Comparison of ENCODE assay signal across 8 mouse cellular contexts in the genomic region with DNA sequence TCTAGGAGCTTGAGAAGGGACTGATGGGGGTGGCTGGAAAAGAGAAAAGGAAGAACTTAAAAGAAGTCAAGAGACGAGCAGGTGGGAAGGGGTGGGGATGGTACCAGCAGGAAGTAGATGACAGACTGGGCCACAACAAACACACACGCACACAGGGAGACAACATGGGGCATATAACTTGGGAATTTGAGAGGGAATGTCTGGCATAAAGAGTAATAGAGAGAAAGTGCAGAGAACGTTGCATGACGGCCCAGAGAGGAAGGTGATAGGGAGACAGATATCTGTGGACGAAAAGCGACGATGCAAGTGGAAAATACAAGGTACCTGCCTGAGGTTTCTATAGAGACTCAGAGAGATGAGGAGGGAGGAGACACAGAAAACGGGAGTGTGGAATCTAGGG. TPM values are rescaled to one million over a fixed set of nuclear protein-coding genes. Genes with fewer than 3 reads are reported as not detected.
DNase-seq lines count a peak whose midpoint lies in the region; ATAC-seq and TF ChIP-seq lines count a peak whose summit lies in the region.

No protein-coding gene starts in this region.

- peak overlapping the region; percentile 99 for H3K27ac ChIP-seq in testis, adult 2 months (ENCODE audit: control insufficient read depth, insufficient read depth, low read depth, low read length)
- peak overlapping the region; percentile 95 for H3K27ac ChIP-seq in limb, embryonic 13.5 days
- H3K27ac ChIP-seq in stomach, embryonic 16.5 days (ENCODE audit: low read length): peak overlapping the region; percentile 98

- no peaks in the 10 kb centered on the region for H3K27me3 ChIP-seq in testis, adult 2 months (ENCODE audit: control insufficient read depth, insufficient read depth, low read length)
- H3K27me3 ChIP-seq in limb, embryonic 13.5 days: no peaks in the 10 kb centered on the region
- no peaks in the 10 kb centered on the region for H3K27me3 ChIP-seq in stomach, embryonic 16.5 days (ENCODE audit: control insufficient read depth, insufficient read depth, low read length)

- peak overlapping the region; percentile 87 for H3K4me3 ChIP-seq in testis, adult 2 months (ENCODE audit: control insufficient read depth, low read depth, low read length)
- peak overlapping the region; percentile 60 for H3K4me3 ChIP-seq in limb, embryonic 13.5 days
- H3K4me3 ChIP-seq in stomach, embryonic 16.5 days (replicated peaks; ENCODE audit: low read length): peak overlapping the region; percentile 80

- TF ChIP-seq POLR2A in testis, adult 2 months (IDR thresholded peaks at IDR 0.05; ENCODE audit: control insufficient read depth, low read depth, low read length): no peak

- ATAC-seq in CD4-positive, CD25-positive, alpha-beta regulatory T cell, adult 4 months: no peak
- no peak for ATAC-seq in limb, embryonic 13.5 days (ENCODE audit: low FRiP score, low read depth)
- no peak for ATAC-seq in stomach, embryonic 16.5 days (ENCODE audit: insufficient read depth, low FRiP score)
- no peak for ATAC-seq in monocyte, adult 5-6 weeks (replicated peaks; ENCODE audit: insufficient number of reproducible peaks, low FRiP score, low TSS enrichment, poor library complexity, severe bottlenecking)

- peak overlapping the region; percentile 83 for H3K4me2 ChIP-seq in limb, embryonic 13.5 days (replicated peaks)
- peak overlapping the region; percentile 73 for H3K4me2 ChIP-seq in stomach, embryonic 16.5 days (ENCODE audit: low read depth, low read length)

- H3K9ac ChIP-seq in limb, embryonic 13.5 days: peak overlapping the region; percentile 75
- peak overlapping the region; percentile 94 for H3K9ac ChIP-seq in stomach, embryonic 16.5 days (ENCODE audit: low read length)

- 3% methylated on average over 8 of the region's 8 CpGs for WGBS in limb, embryonic 13.5 days
- 2% methylated on average over 8 of the region's 8 CpGs for WGBS in stomach, embryonic 16.5 days

- H3K9me3 ChIP-seq in limb, embryonic 13.5 days: no peaks in the 10 kb centered on the region
- H3K9me3 ChIP-seq in stomach, embryonic 16.5 days (replicated peaks; ENCODE audit: control insufficient read depth, low read length): no peaks in the 10 kb centered on the region

- H3K4me1 ChIP-seq in testis, adult 2 months (ENCODE audit: control insufficient read depth, insufficient read depth, low read length): peaks cover 24% of the 10 kb centered on the region
- H3K4me1 ChIP-seq in limb, embryonic 13.5 days: peaks cover 47% of the 10 kb centered on the region
- H3K4me1 ChIP-seq in stomach, embryonic 16.5 days (ENCODE audit: control insufficient read depth, insufficient read depth, low read length): peaks cover 56% of the 10 kb centered on the region

- peak; percentile 39 for DNase-seq in CD4-positive, CD25-positive, alpha-beta regulatory T cell, adult 2 months (ENCODE audit: low read depth, low spot score)
- DNase-seq in testis, postnatal 14 days (ENCODE audit: low spot score): no peak
- DNase-seq in cerebellum, postnatal 14 days: no peak

- TF ChIP-seq CTCF in testis, adult 2 months (IDR thresholded peaks at IDR 0.05; ENCODE audit: control insufficient read depth, insufficient read depth, insufficient replicate concordance, low read depth, low read length): no peak

- no peaks in the 10 kb centered on the region; the same call in 1 of the 2 replicates for H3K36me3 ChIP-seq in testis, adult 2 months (ENCODE audit: control insufficient read depth, insufficient read depth, low read length)
- peaks cover 59% of the 10 kb centered on the region for H3K36me3 ChIP-seq in limb, embryonic 13.5 days
- peaks cover 8% of the 10 kb centered on the region; the same call in 1 of the 2 replicates for H3K36me3 ChIP-seq in stomach, embryonic 16.5 days (ENCODE audit: control insufficient read depth, insufficient read depth, low read length)

RNA-seq across cellular contexts. Expression of a gene that starts 0.9 kb away (rescaled TPM):
- polyA plus RNA-seq in CD4-positive, CD25-positive, alpha-beta regulatory T cell, adult 4 months (2017; shearing (Covaris generic)): 10 to 100 TPM; 16.8 to 16.9 TPM
- polyA plus RNA-seq in testis, adult 2 months (2012; rRNA removed): 622 and 747 TPM in 2 replicates
- polyA plus RNA-seq in limb, embryonic 13.5 days (2015; fragmentation: Nextera tagmentation; extraction: Ambion mirVana): 74.3 and 76.0 TPM in 2 replicates
- polyA plus RNA-seq in stomach, embryonic 16.5 days (2015; fragmentation: Nextera tagmentation; extraction: Ambion mirVana): 55.8 and 56.3 TPM in 2 replicates
- total RNA-seq in monocyte, adult 5-6 weeks (2017): 51.9 to 73.8 TPM (median 54.0 TPM) in 3 replicates

RNA-seq across cellular contexts. Expression of a gene that starts 12.2 kb away (rescaled TPM):
- polyA plus RNA-seq in CD4-positive, CD25-positive, alpha-beta regulatory T cell, adult 4 months (2017; shearing (Covaris generic)): under 1 TPM in 1 of 2 experiments, not detected in 1; 0.78 TPM
- polyA plus RNA-seq in testis, adult 2 months (2012; rRNA removed): 0.06 TPM in 1 of 2 replicates, not detected in the other
- 0.33 TPM in 1 of 2 replicates, not detected in the other for polyA plus RNA-seq in limb, embryonic 13.5 days (2015; fragmentation: Nextera tagmentation; extraction: Ambion mirVana)
- polyA plus RNA-seq in stomach, embryonic 16.5 days (2015; fragmentation: Nextera tagmentation; extraction: Ambion mirVana): 0.18 and 0.31 TPM in 2 replicates
- total RNA-seq in monocyte, adult 5-6 weeks (2017): not detected in 3 replicates

RNA-seq across cellular contexts. Expression of a gene that starts 13.0 kb away (rescaled TPM):
- polyA plus RNA-seq in CD4-positive, CD25-positive, alpha-beta regulatory T cell, adult 4 months (2017; shearing (Covaris generic)): 100 to 1,000 TPM; 118 to 144 TPM
- polyA plus RNA-seq in testis, adult 2 months (2012; rRNA removed): 64.5 and 65.1 TPM in 2 replicates
- polyA plus RNA-seq in limb, embryonic 13.5 days (2015; fragmentation: Nextera tagmentation; extraction: Ambion mirVana): 69.4 and 71.7 TPM in 2 replicates
- 68.9 and 72.7 TPM in 2 replicates for polyA plus RNA-seq in stomach, embryonic 16.5 days (2015; fragmentation: Nextera tagmentation; extraction: Ambion mirVana)
- 19.0 to 40.2 TPM (median 40.1 TPM) in 3 replicates for total RNA-seq in monocyte, adult 5-6 weeks (2017)

RNA-seq across cellular contexts. Expression of a gene that starts 15.2 kb away (rescaled TPM):
- polyA plus RNA-seq in CD4-positive, CD25-positive, alpha-beta regulatory T cell, adult 4 months (2017; shearing (Covaris generic)): not detected
- polyA plus RNA-seq in testis, adult 2 months (2012; rRNA removed): not detected in 2 replicates
- polyA plus RNA-seq in limb, embryonic 13.5 days (2015; fragmentation: Nextera tagmentation; extraction: Ambion mirVana): 2.6 and 4.5 TPM in 2 replicates
- not detected in 2 replicates for polyA plus RNA-seq in stomach, embryonic 16.5 days (2015; fragmentation: Nextera tagmentation; extraction: Ambion mirVana)
- total RNA-seq in monocyte, adult 5-6 weeks (2017): not detected in 3 replicates

RNA-seq across cellular contexts. Expression of a gene that starts 15.3 kb away (rescaled TPM):
- polyA plus RNA-seq in CD4-positive, CD25-positive, alpha-beta regulatory T cell, adult 4 months (2017; shearing (Covaris generic)): under 1 TPM in 1 of 2 experiments, not detected in 1; 0.52 TPM
- 6.9 and 7.8 TPM in 2 replicates for polyA plus RNA-seq in testis, adult 2 months (2012; rRNA removed)
- 126 and 145 TPM in 2 replicates for polyA plus RNA-seq in limb, embryonic 13.5 days (2015; fragmentation: Nextera tagmentation; extraction: Ambion mirVana)
- polyA plus RNA-seq in stomach, embryonic 16.5 days (2015; fragmentation: Nextera tagmentation; extraction: Ambion mirVana): 8.0 and 9.3 TPM in 2 replicates
- 2.7 TPM in 1 of 3 replicates, not detected in the others for total RNA-seq in monocyte, adult 5-6 weeks (2017)
